Mouse (Mus musculus) lung, embryonic 14.5 days (tissue): ENCODE measurements around the gene Cdc123. TPM values are rescaled to one million over a fixed set of nuclear protein-coding genes. Genes with fewer than 3 reads are reported as not detected.

ENCODE experiments used
- ATAC-seq: fragments of 200-750 bp; cut with Nextera tagmentation; 2 replicates; pipeline ENCODE4 v1.8.0; 2017; ENCODE audit warnings: mild to moderate bottlenecking, moderate TSS enrichment, moderate library complexity; ENCODE audit not compliant: insufficient read depth
- DNase-seq: peaks from one replicate; pipeline ENCODE4 v3.0.0-alpha.2; 2015
- H3K27ac ChIP-seq: fragments of 300-500 bp; sonication (generic); 2 replicates; pipeline ENCODE4 v1.5.1; 2014; ENCODE audit warnings: low read depth, mild to moderate bottlenecking, moderate library complexity
- H3K27me3 ChIP-seq: fragments of 300-500 bp; sonication (generic); 2 replicates; pipeline ENCODE4 v1.6.1; 2014; ENCODE audit warnings: low read length, control low read depth; ENCODE audit not compliant: insufficient read depth
- H3K36me3 ChIP-seq: fragments of 300-500 bp; sonication (generic); 2 replicates; pipeline ENCODE4 v1.6.1; 2014; ENCODE audit warnings: control low read depth; ENCODE audit not compliant: insufficient read depth
- H3K4me1 ChIP-seq: fragments of 300-500 bp; sonication (generic); 2 replicates; pipeline ENCODE4 v1.6.1; 2014; ENCODE audit warnings: antibody characterized with exemption, control low read depth; ENCODE audit not compliant: insufficient read depth
- H3K4me2 ChIP-seq: fragments of 300-500 bp; sonication (generic); 2 replicates; pipeline ENCODE4 v1.6.1; 2014; ENCODE audit warnings: mild to moderate bottlenecking
- H3K4me3 ChIP-seq: fragments of 300-500 bp; sonication (generic); 2 replicates; pipeline ENCODE4 v1.5.1; 2014; ENCODE audit warnings: low read depth, low read length
- H3K9ac ChIP-seq: fragments of 300-500 bp; sonication (generic); 2 replicates; pipeline ENCODE4 v1.6.1; 2014
- H3K9me3 ChIP-seq: fragments of 300-500 bp; sonication (generic); 2 replicates; pipeline ENCODE4 v1.6.1; 2016; ENCODE audit warnings: low read depth, low read length, control low read depth
- CTCF ChIP-seq: IDR thresholded peaks from 2 replicates; pipeline ENCODE4 v1.5.1; 2016; ENCODE audit warnings: antibody characterized with exemption, low read depth
- WGBS: fragments of 180-500 bp; shearing (Covaris S2); extraction: QIAGEN DNeasy Blood & Tissue Kit; methylation state at CpG from one replicate; pipeline ENCODE4 v1.1.7; 2014; 5-methylcytosine and 5-hydroxymethylcytosine counted together
- polyA plus RNA-seq: library from polyadenylated mRNA; unstranded; fragments of >200 nt; fragmentation: Nextera tagmentation; extraction: Ambion mirVana; gene quantifications from 2 replicates; pipeline ENCODE4 v1.2.1, GENCODE M21; 2014

Gene Cdc123
- polyA plus RNA-seq, 1 experiment from 2014 or later, result 290 TPM

- H3K9ac ChIP-seq, result no peak overlapping the region
- no peak overlapping the region for H3K4me3 ChIP-seq
- H3K9me3 ChIP-seq, result no peaks in the 10 kb centered on the region; the same call in 1 of the 2 replicates
- H3K27ac ChIP-seq, result no peak overlapping the region
- no peak for TF ChIP-seq CTCF
- 32% methylated on average over 4 of the region's 4 CpGs for WGBS
- ATAC-seq (no peak), DNase-seq (no peak)
- H3K4me2 ChIP-seq, result no peak overlapping the region
- no peaks in the 10 kb centered on the region for H3K27me3 ChIP-seq
- peaks cover 8% of the 10 kb centered on the region for H3K36me3 ChIP-seq
- H3K4me1 ChIP-seq, result no peaks in the 10 kb centered on the region
These were observed 55.3 kb downstream of the Cdc123 start for GRCm38 (mm10) chr2:5789625-5790160.

GRCm38 (mm10) chr2:5787391-5787790 lies 57.6 kb downstream of the Cdc123 start:
- Histone ChIP-seq H3K4me2 (no peak overlapping the region), H3K4me3 (no peak overlapping the region), H3K9ac (no peak overlapping the region), H3K9me3 (no peaks in the 10 kb centered on the region), H3K36me3 (no peaks in the 10 kb centered on the region), H3K4me1 (no peaks in the 10 kb centered on the region), H3K27ac (no peak overlapping the region), H3K27me3 (no peaks in the 10 kb centered on the region)
- TF ChIP-seq CTCF, result no peak
- DNase-seq (no peak), ATAC-seq (no peak)
- WGBS, result 88% methylated on average over 3 of the region's 3 CpGs

GRCm38 (mm10) chr2:5772464-5772863 lies 72.5 kb downstream of the Cdc123 start:
- 68% methylated on average over 2 of the region's 2 CpGs for WGBS
- no peak for DNase-seq
- ATAC-seq, result no peak

GRCm38 (mm10) chr2:5770708-5771241 lies 74.2 kb downstream of the Cdc123 start:
- H3K27ac ChIP-seq, result no peak overlapping the region
- H3K27me3 ChIP-seq, result no peaks in the 10 kb centered on the region
- ATAC-seq (no peak), DNase-seq (peak; percentile 91)
- H3K4me1 ChIP-seq, result no peaks in the 10 kb centered on the region
- no peak overlapping the region for H3K9ac ChIP-seq
- H3K4me3 ChIP-seq, result no peak overlapping the region
- 46% methylated on average over 8 of the region's 8 CpGs for WGBS
- no peaks in the 10 kb centered on the region for H3K36me3 ChIP-seq
- peak; percentile 71 for TF ChIP-seq CTCF
- no peak overlapping the region for H3K4me2 ChIP-seq
- H3K9me3 ChIP-seq, result no peaks in the 10 kb centered on the region

More at GRCm38 (mm10) chr2:5772464-5772863, 72.5 kb downstream of the Cdc123 start:
- Histone ChIP-seq H3K9me3 (no peaks in the 10 kb centered on the region), H3K27ac (no peak overlapping the region), H3K9ac (no peak overlapping the region), H3K4me2 (no peak overlapping the region), H3K27me3 (no peaks in the 10 kb centered on the region), H3K4me3 (no peak overlapping the region), H3K4me1 (no peaks in the 10 kb centered on the region), H3K36me3 (no peaks in the 10 kb centered on the region)
- TF ChIP-seq CTCF, result no peak

- no peak overlapping the region for H3K4me3 ChIP-seq
- no peaks in the 10 kb centered on the region for H3K27me3 ChIP-seq
- no peaks in the 10 kb centered on the region for H3K4me1 ChIP-seq
- no peak overlapping the region for H3K9ac ChIP-seq
- no peak for TF ChIP-seq CTCF
- H3K27ac ChIP-seq, result no peak overlapping the region
- H3K36me3 ChIP-seq, result no peaks in the 10 kb centered on the region
- H3K4me2 ChIP-seq, result no peak overlapping the region
- no peak for DNase-seq
- no peaks in the 10 kb centered on the region for H3K9me3 ChIP-seq
- ATAC-seq, result no peak
These were observed 75.3 kb downstream of the Cdc123 start for GRCm38 (mm10) chr2:5769630-5770029.

GRCm38 (mm10) chr2:5768946-5769345 lies 76.0 kb downstream of the Cdc123 start:
- H3K9me3 ChIP-seq, result no peaks in the 10 kb centered on the region
- H3K9ac ChIP-seq, result no peak overlapping the region
- no peaks in the 10 kb centered on the region for H3K27me3 ChIP-seq
- DNase-seq, result peak; percentile 23
- no peak for TF ChIP-seq CTCF
- ATAC-seq, result no peak
- H3K4me3 ChIP-seq, result no peak overlapping the region
- H3K4me2 ChIP-seq, result no peak overlapping the region
- H3K27ac ChIP-seq, result no peak overlapping the region
- WGBS, result 76% methylated on average over 4 of the region's 4 CpGs
- H3K4me1 ChIP-seq, result no peaks in the 10 kb centered on the region
- no peaks in the 10 kb centered on the region for H3K36me3 ChIP-seq

GRCm38 (mm10) chr2:5762031-5762430 lies 82.9 kb downstream of the Cdc123 start:
- Histone ChIP-seq H3K9ac (no peak overlapping the region), H3K4me2 (no peak overlapping the region), H3K27me3 (no peaks in the 10 kb centered on the region), H3K9me3 (no peaks in the 10 kb centered on the region), H3K4me3 (no peak overlapping the region), H3K27ac (no peak overlapping the region), H3K4me1 (no peaks in the 10 kb centered on the region), H3K36me3 (no peaks in the 10 kb centered on the region)
- ATAC-seq, result no peak
- no peak for DNase-seq
- 92% methylated on average over 3 of the region's 3 CpGs for WGBS
- TF ChIP-seq CTCF, result no peak; the same call in 1 of the 2 replicates
